Mouse (Mus musculus): ENCODE results near the gene Serf2. TPM values are rescaled to one million over a fixed set of nuclear protein-coding genes. Genes with fewer than 3 reads are reported as not detected.
A peak's percentile ranks its signal among the peaks of the same experiment; 100 is the strongest.
"Not testable (repeated sequence)": the region's sequence is repeated elsewhere in the genome, so short reads cannot be mapped to it uniquely, and the experiment has no call there.

Gene Serf2
- total RNA-seq, 1 experiment, result 459 TPM

DNA sequence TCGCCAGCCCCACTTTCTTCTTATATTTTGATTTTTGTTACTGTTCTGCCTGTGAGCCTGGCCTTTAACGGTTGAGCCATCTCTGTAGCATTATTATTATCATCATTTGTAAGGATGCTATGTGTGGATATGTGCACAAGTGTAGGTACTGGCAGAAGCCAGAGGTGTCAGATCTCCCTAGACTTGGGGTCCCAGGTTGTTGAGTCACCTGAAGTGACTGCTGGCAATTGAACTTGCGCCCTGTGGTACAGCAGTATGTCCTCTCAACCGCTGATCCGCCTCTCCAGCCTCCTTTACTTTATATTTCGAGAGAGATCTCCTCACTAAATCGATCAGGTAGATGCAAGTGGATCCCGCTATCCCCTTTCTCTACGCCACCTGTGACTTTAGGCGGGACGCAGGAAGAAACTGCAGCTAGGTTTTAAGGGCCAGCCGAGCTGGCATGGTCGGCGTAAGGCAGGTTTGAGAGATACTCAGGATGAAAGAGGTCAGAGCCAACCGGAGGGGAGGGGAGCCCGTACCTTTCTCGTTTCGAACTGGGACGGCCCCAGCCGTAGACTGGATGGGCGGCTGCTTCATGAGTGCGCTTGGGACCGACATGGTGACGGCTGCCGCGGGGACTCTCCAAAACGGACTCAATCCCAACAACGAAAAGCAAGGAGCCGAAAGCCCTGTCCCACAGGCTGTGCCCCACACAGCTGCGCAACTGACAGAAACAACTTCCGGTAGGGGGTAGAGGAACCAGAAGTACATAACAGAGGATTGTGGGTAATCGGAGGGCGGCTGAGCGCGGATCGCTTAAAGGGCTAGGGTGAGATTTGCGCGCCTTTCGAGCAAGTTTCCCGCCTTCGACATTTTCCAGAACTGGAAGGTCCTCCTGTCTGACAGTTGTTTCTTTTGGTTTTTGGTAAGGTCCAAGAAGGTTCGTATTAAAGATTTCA, 57.2 kb downstream of the Serf2 start, which contains the start of the genes Mfap1a and Wdr76:
TSS of gene Mfap1a (minus strand) at position 724 of the 941 bp plus-strand sequence.
TSS of gene Wdr76 (plus strand) at position 782 of the 941 bp plus-strand sequence.
- TF ChIP-seq HCFC1 (IDR thresholded peaks at IDR 0.05; ENCODE audit: borderline replicate concordance, insufficient read depth, low read length), result peak; percentile 68; the same call in 1 of the 2 replicates
- peak; percentile 88 for DNase-seq (ENCODE audit: low read depth, low spot score)
- in situ Hi-C loops (cut with MboI; ENCODE audit: low sequenced_read_pairs in 2 of 2, unreplicated experiment in 2 of 2); H3K4me1 ChIP-seq (ENCODE audit: control insufficient read depth in 2 of 2, insufficient read depth in 2 of 2, low read length in 2 of 2, poor library complexity in 1 of 2); H3K36me3 ChIP-seq (ENCODE audit: control insufficient read depth, insufficient read depth, low read length, poor library complexity, severe bottlenecking); H3K9me3 ChIP-seq (ENCODE audit: control insufficient read depth, insufficient read depth, low read depth, low read length): not testable (repeated sequence)
- Histone ChIP-seq H3K9ac (ENCODE audit: insufficient read depth, low read depth, low read length, poor library complexity, severe bottlenecking) (peak within 1 kb of the TSS; percentile 96), H3K27ac (ENCODE audit: insufficient read depth, low read depth, low read length, poor library complexity, severe bottlenecking) (peak within 1 kb of the TSS; percentile 82), H3K4me3 (ENCODE audit: insufficient read depth in 1 of 2, low read depth in 1 of 2, low read length in 2 of 2, poor library complexity in 1 of 2, severe bottlenecking in 1 of 2) (peak within 1 kb of the TSS; percentile 84 to 99)

DNA sequence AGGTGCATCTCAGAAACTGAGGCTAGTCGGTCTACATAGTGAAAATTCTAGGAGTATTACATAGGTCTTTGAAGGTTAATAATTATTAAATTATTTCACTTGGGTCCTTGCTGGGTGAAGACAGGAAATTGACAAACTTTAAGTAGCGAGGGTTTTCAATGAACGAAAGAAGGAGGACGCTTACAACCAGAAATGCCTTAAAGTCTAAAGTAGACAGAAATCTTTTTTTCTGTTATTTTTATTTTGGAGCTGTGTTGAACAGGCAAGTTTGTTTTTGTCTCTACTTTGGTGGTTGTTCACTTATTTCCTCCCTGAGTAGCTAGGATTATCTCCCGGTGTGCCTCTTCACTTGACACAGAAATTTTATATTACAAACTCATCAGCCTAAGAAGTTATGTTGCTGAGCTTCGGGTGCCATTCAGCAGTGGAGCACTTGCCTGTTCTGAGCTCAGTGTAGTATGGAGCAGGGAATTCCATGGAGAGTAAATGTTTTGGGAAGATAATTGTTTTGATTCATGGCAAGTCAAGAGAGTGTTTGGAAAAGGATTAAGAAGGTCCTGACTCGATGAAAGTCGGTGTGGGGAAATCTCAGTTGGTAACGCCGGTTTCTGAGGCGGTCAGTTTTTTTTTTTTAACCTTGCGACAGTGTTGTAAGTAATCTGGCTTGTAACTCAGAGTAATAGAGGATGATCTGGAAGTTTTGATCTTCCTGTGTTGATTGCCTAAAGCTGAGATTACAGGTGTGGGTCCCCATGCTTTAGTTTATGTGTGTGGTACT, 58.4 kb downstream of the Serf2 start:
- peak overlapping the region; percentile 77; the same call in 1 of the 2 replicates for H3K9ac ChIP-seq (ENCODE audit: insufficient read depth, low read depth, low read length, poor library complexity, severe bottlenecking)
- H3K36me3 ChIP-seq (ENCODE audit: control insufficient read depth, insufficient read depth, low read length, poor library complexity, severe bottlenecking), result peaks cover 9% of the 10 kb centered on the region
- TF ChIP-seq CHD2 (IDR thresholded peaks at IDR 0.05; ENCODE audit: low read depth, low read length), result no peak
- no peak for TF ChIP-seq HCFC1 (IDR thresholded peaks at IDR 0.05; ENCODE audit: borderline replicate concordance, insufficient read depth, low read length)
- no peak for TF ChIP-seq ZC3H11A (IDR thresholded peaks at IDR 0.05; ENCODE audit: borderline replicate concordance, low read depth, low read length)
- TF ChIP-seq ZNF384 (IDR thresholded peaks at IDR 0.05; ENCODE audit: low read depth, low read length), result no peak
- no peak for TF ChIP-seq MAFK (IDR thresholded peaks at IDR 0.05; ENCODE audit: insufficient read depth, low read depth, low read length)
- peak overlapping the region; percentile 84 to 99 for H3K4me3 ChIP-seq (ENCODE audit: insufficient read depth in 1 of 2, low read depth in 1 of 2, low read length in 2 of 2, poor library complexity in 1 of 2, severe bottlenecking in 1 of 2)
- DNase-seq (ENCODE audit: low read depth, low spot score), result no peak
- in situ Hi-C loops (cut with MboI; ENCODE audit: low sequenced_read_pairs in 2 of 2, unreplicated experiment in 2 of 2), result no loop called here
- no peaks in the 10 kb centered on the region for H3K9me3 ChIP-seq (ENCODE audit: control insufficient read depth, insufficient read depth, low read depth, low read length)
- peaks cover 0 to 4% of the 10 kb centered on the region in 2 experiments; a peak in 1 of 4 replicates for H3K4me1 ChIP-seq (ENCODE audit: control insufficient read depth in 2 of 2, insufficient read depth in 2 of 2, low read length in 2 of 2, poor library complexity in 1 of 2)
- H3K27ac ChIP-seq (ENCODE audit: insufficient read depth, low read depth, low read length, poor library complexity, severe bottlenecking), result no peak overlapping the region

Other genes with a start within 250 kb of the Serf2 start
- gene Trp53bp1, start 177.8 kb upstream of the Serf2 start, total RNA-seq (2012; rRNA removed), result 47.6 and 63.3 TPM in 2 replicates
- 4.3 and 4.4 TPM in 2 replicates for gene Map1a, start 159.6 kb upstream of the Serf2 start, total RNA-seq (2012; rRNA removed)
- 7.6 and 8.8 TPM in 2 replicates for gene Ppip5k1, start 93.8 kb upstream of the Serf2 start, total RNA-seq (2012; rRNA removed)
- 8.3 and 11.3 TPM in 2 replicates for gene Ckmt1, start 91.5 kb upstream of the Serf2 start, total RNA-seq (2012; rRNA removed)
- gene Strc, start 62.0 kb upstream of the Serf2 start, total RNA-seq (2012; rRNA removed), result 0.09 TPM in 1 of 2 replicates, not detected in the other
- gene Pdia3, start 35.4 kb upstream of the Serf2 start, total RNA-seq (2012; rRNA removed), result 209 and 251 TPM in 2 replicates
- gene Catsper2, start 35.4 kb upstream of the Serf2 start, total RNA-seq (2012; rRNA removed), result 3.3 and 3.7 TPM in 2 replicates
- 7.5 and 16.5 TPM in 2 replicates for gene Ell3, start 4.9 kb upstream of the Serf2 start, total RNA-seq (2012; rRNA removed)
- gene Hypk, start 4.1 kb downstream of the Serf2 start, total RNA-seq (2012; rRNA removed), result 21.5 and 22.0 TPM in 2 replicates
- gene Serinc4, start 7.6 kb downstream of the Serf2 start, total RNA-seq (2012; rRNA removed), result 0.90 and 1.5 TPM in 2 replicates
- 15.8 and 23.2 TPM in 2 replicates for gene Mfap1b, start 24.9 kb downstream of the Serf2 start, total RNA-seq (2012; rRNA removed)
- 20.6 and 27.8 TPM in 2 replicates for gene Mfap1a, start 57.5 kb downstream of the Serf2 start, total RNA-seq (2012; rRNA removed)
- 19.9 and 21.5 TPM in 2 replicates for gene Wdr76, start 57.5 kb downstream of the Serf2 start, total RNA-seq (2012; rRNA removed)